Mouse (Mus musculus) stomach, postnatal 0 days (tissue): ENCODE data around the gene Tmem182. TPM values are rescaled to one million over a fixed set of nuclear protein-coding genes. Genes with fewer than 3 reads are reported as not detected.

Experiments
- ATAC-seq: fragments of 200-750 bp; cut with Nextera tagmentation; 2 replicates; pipeline ENCODE4 v1.8.0; 2017; ENCODE audit not compliant: low FRiP score, low TSS enrichment
- DNase-seq: peaks from one replicate; pipeline ENCODE4 v3.0.0-alpha.2; 2016; ENCODE audit warnings: low spot score
- H3K27ac ChIP-seq: fragments of 300-500 bp; sonication (generic); replicated peaks from 2 replicates; pipeline ENCODE4 v1.5.1; 2014; ENCODE audit warnings: mild to moderate bottlenecking, control low read depth
- H3K27me3 ChIP-seq: fragments of 300-500 bp; sonication (generic); 2 replicates; pipeline ENCODE4 v1.6.1; 2014; ENCODE audit warnings: low read length; ENCODE audit not compliant: control insufficient read depth, insufficient read depth
- H3K36me3 ChIP-seq: fragments of 300-500 bp; sonication (generic); 2 replicates; pipeline ENCODE4 v1.6.1; 2014; ENCODE audit warnings: low read length, mixed read lengths; ENCODE audit not compliant: control insufficient read depth, insufficient read depth
- H3K4me1 ChIP-seq: fragments of 300-500 bp; sonication (generic); replicated peaks from 2 replicates; pipeline ENCODE4 v1.6.1; 2014; ENCODE audit warnings: antibody characterized with exemption; ENCODE audit not compliant: control insufficient read depth, insufficient read depth
- H3K4me2 ChIP-seq: fragments of 300-500 bp; sonication (generic); replicated peaks from 2 replicates; pipeline ENCODE4 v1.6.1; 2014; ENCODE audit warnings: low read depth, mild to moderate bottlenecking, control low read depth, moderate library complexity
- H3K4me3 ChIP-seq: fragments of 300-500 bp; sonication (generic); 2 replicates; pipeline ENCODE4 v1.5.1; 2014; ENCODE audit warnings: low read depth, low read length, control low read depth
- H3K9ac ChIP-seq: fragments of 300-500 bp; sonication (generic); 2 replicates; pipeline ENCODE4 v1.6.1; 2014; ENCODE audit warnings: mild to moderate bottlenecking, low read length, control low read depth, mixed read lengths
- H3K9me3 ChIP-seq: fragments of 300-500 bp; sonication (generic); 2 replicates; pipeline ENCODE4 v1.6.1; 2016; ENCODE audit warnings: low read length; ENCODE audit not compliant: control insufficient read depth
- CTCF ChIP-seq: IDR thresholded peaks from 2 replicates; pipeline ENCODE4 v1.5.1; 2016; ENCODE audit warnings: antibody characterized with exemption, low read depth, mild to moderate bottlenecking, moderate library complexity
- EP300 ChIP-seq: optimal IDR thresholded peaks from 2 replicates; pipeline ENCODE3; 2016; ENCODE audit warnings: antibody characterized with exemption
- WGBS: fragments of 180-500 bp; shearing (Covaris S2); extraction: QIAGEN DNeasy Blood & Tissue Kit; methylation state at CpG from one replicate; pipeline ENCODE4 v1.1.7; 2014; 5-methylcytosine and 5-hydroxymethylcytosine counted together
- polyA plus RNA-seq: library from polyadenylated mRNA; unstranded; fragments of >200 nt; fragmentation: Nextera tagmentation; extraction: Ambion mirVana; gene quantifications from 2 replicates; pipeline ENCODE4 v1.2.1, GENCODE M21; 2015

Tmem182 gene
- polyA plus RNA-seq, 1 experiment from 2014 or later, result 0.17 TPM

- Histone ChIP-seq H3K36me3 (no peaks in the 10 kb centered on the region), H3K4me3 (no peak overlapping the region), H3K9ac (no peak overlapping the region), H3K27ac (no peak overlapping the region), H3K9me3 (no peaks in the 10 kb centered on the region), H3K4me2 (no peak overlapping the region), H3K4me1 (no peaks in the 10 kb centered on the region), H3K27me3 (no peaks in the 10 kb centered on the region)
- TF ChIP-seq EP300 (no peak), CTCF (no peak)
- ATAC-seq (no peak), DNase-seq (no peak)
- WGBS, result 69% methylated on average over 7 of the region's 7 CpGs
These were observed 20.4 kb downstream of the Tmem182 start for GRCm38 (mm10) chr1:40825826-40826225.

- ATAC-seq, result no peak
- Histone ChIP-seq H3K9me3 (no peaks in the 10 kb centered on the region), H3K36me3 (no peaks in the 10 kb centered on the region)
These were observed 24.0 kb downstream of the Tmem182 start for GRCm38 (mm10) chr1:40829213-40829914.

GRCm38 (mm10) chr1:40830712-40831507, 25.5 kb downstream of the Tmem182 start:
- WGBS, result 66% methylated on average over 4 of the region's 4 CpGs
- Histone ChIP-seq H3K27ac (no peak overlapping the region), H3K9ac (no peak overlapping the region), H3K9me3 (no peaks in the 10 kb centered on the region), H3K4me2 (no peak overlapping the region), H3K4me3 (no peak overlapping the region), H3K27me3 (no peaks in the 10 kb centered on the region), H3K36me3 (no peaks in the 10 kb centered on the region), H3K4me1 (no peaks in the 10 kb centered on the region)
- no peak for ATAC-seq
- TF ChIP-seq EP300, result no peak
- no peak for TF ChIP-seq CTCF
- DNase-seq, result no peak

More at GRCm38 (mm10) chr1:40829213-40829914, 24.0 kb downstream of the Tmem182 start:
- Histone ChIP-seq H3K4me1 (no peaks in the 10 kb centered on the region), H3K27me3 (no peaks in the 10 kb centered on the region), H3K27ac (no peak overlapping the region), H3K4me2 (no peak overlapping the region), H3K4me3 (no peak overlapping the region), H3K9ac (no peak overlapping the region)
- WGBS, result 67% methylated on average over 10 of the region's 10 CpGs
- DNase-seq, result no peak
- no peak for TF ChIP-seq EP300
- TF ChIP-seq CTCF, result no peak

GRCm38 (mm10) chr1:40835468-40835867, 30.1 kb downstream of the Tmem182 start:
- Histone ChIP-seq H3K27ac (no peak overlapping the region), H3K4me3 (no peak overlapping the region), H3K9me3 (no peaks in the 10 kb centered on the region), H3K4me2 (no peak overlapping the region), H3K36me3 (no peaks in the 10 kb centered on the region), H3K4me1 (no peaks in the 10 kb centered on the region), H3K9ac (no peak overlapping the region), H3K27me3 (no peaks in the 10 kb centered on the region)
- ATAC-seq, result no peak
- no peak for DNase-seq
- TF ChIP-seq EP300, result no peak
- WGBS, result 77% methylated on average over 4 of the region's 4 CpGs

- Histone ChIP-seq H3K36me3 (no peaks in the 10 kb centered on the region), H3K27ac (no peak overlapping the region), H3K4me3 (no peak overlapping the region), H3K4me2 (no peak overlapping the region), H3K4me1 (no peaks in the 10 kb centered on the region), H3K9ac (no peak overlapping the region), H3K9me3 (no peaks in the 10 kb centered on the region), H3K27me3 (no peaks in the 10 kb centered on the region)
- WGBS, result 80% methylated on average over 8 of the region's 8 CpGs
- DNase-seq, result no peak
- no peak for TF ChIP-seq CTCF
- no peak for TF ChIP-seq EP300
- ATAC-seq, result no peak
These were observed 35.2 kb downstream of the Tmem182 start for GRCm38 (mm10) chr1:40840605-40841004.
